Mouse (Mus musculus): ENCODE results near the gene Pbx4. TPM values are rescaled to one million over a fixed set of nuclear protein-coding genes. Genes with fewer than 3 reads are reported as not detected.
A peak's percentile ranks its signal among the peaks of the same experiment; 100 is the strongest.

The Pbx4 gene
- polyA plus RNA-seq, 1 experiment, result 22.4 TPM

- Histone ChIP-seq H3K9ac (ENCODE audit: low read depth, poor library complexity, severe bottlenecking) (no peak overlapping the region), H3K27me3 (ENCODE audit: control insufficient read depth, insufficient read depth, low read length, poor library complexity, severe bottlenecking) (peaks cover 15% of the 10 kb centered on the region), H3K4me1 (ENCODE audit: control insufficient read depth, insufficient read depth, low read length) (no peaks in the 10 kb centered on the region), H3K36me3 (ENCODE audit: control insufficient read depth, insufficient read depth, low read length, poor library complexity, severe bottlenecking) (no peaks in the 10 kb centered on the region), H3K9me3 (replicated peaks; ENCODE audit: control insufficient read depth, insufficient read depth, low read length, poor library complexity, severe bottlenecking) (no peaks in the 10 kb centered on the region), H3K4me3 (ENCODE audit: low read depth, low read length) (no peak overlapping the region), H3K27ac (ENCODE audit: insufficient read depth, low read length) (no peak overlapping the region)
- TF ChIP-seq EP300 (IDR thresholded peaks at IDR 0.05; ENCODE audit: insufficient read depth, low read depth, low read length), result no peak
- TF ChIP-seq POLR2A (IDR thresholded peaks at IDR 0.05; ENCODE audit: insufficient read depth, low read length), result no peak
- TF ChIP-seq CTCF (IDR thresholded peaks at IDR 0.05; ENCODE audit: low read depth, low read length), result no peak
Observed at GRCm38 (mm10) chr8:69877396-69877795, 45.1 kb downstream of the Pbx4 start.

DNA sequence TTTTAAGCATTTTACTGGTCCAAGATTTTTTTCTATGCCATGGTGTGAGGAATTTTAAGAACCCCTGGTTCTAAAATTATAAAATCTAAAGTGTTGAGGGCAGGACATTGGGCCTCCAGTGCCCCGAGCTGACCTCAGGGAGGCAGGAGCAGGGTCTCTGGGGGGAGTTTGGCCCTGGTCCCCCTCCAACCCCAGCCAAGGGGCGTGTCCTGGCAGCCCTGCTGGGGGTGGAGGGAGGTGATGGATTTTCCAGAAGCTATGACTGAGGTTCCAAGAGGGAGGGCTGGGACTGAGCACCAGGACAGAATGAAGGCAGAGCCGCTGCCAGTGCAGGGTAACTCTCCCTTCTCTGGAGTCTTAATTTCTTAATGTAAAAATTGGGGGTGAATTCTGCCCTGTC, 45.7 kb downstream of the Pbx4 start:
- no peak overlapping the region for H3K27ac ChIP-seq (ENCODE audit: insufficient read depth, low read length)
- no peaks in the 10 kb centered on the region for H3K4me1 ChIP-seq (ENCODE audit: control insufficient read depth, insufficient read depth, low read length)
- H3K4me3 ChIP-seq (ENCODE audit: low read depth, low read length), result no peak overlapping the region
- no peaks in the 10 kb centered on the region for H3K9me3 ChIP-seq (replicated peaks; ENCODE audit: control insufficient read depth, insufficient read depth, low read length, poor library complexity, severe bottlenecking)
- H3K27me3 ChIP-seq (ENCODE audit: control insufficient read depth, insufficient read depth, low read length, poor library complexity, severe bottlenecking), result peaks cover 15% of the 10 kb centered on the region
- H3K9ac ChIP-seq (ENCODE audit: low read depth, poor library complexity, severe bottlenecking), result no peak overlapping the region
- H3K36me3 ChIP-seq (ENCODE audit: control insufficient read depth, insufficient read depth, low read length, poor library complexity, severe bottlenecking), result no peaks in the 10 kb centered on the region
- TF ChIP-seq CTCF (IDR thresholded peaks at IDR 0.05; ENCODE audit: low read depth, low read length) (no peak), POLR2A (IDR thresholded peaks at IDR 0.05; ENCODE audit: insufficient read depth, low read length) (no peak), EP300 (IDR thresholded peaks at IDR 0.05; ENCODE audit: insufficient read depth, low read depth, low read length) (no peak)

- TF ChIP-seq CTCF (IDR thresholded peaks at IDR 0.05; ENCODE audit: low read depth, low read length) (no peak), POLR2A (IDR thresholded peaks at IDR 0.05; ENCODE audit: insufficient read depth, low read length) (no peak), EP300 (IDR thresholded peaks at IDR 0.05; ENCODE audit: insufficient read depth, low read depth, low read length) (no peak)
- peaks cover 15% of the 10 kb centered on the region for H3K27me3 ChIP-seq (ENCODE audit: control insufficient read depth, insufficient read depth, low read length, poor library complexity, severe bottlenecking)
- no peaks in the 10 kb centered on the region for H3K36me3 ChIP-seq (ENCODE audit: control insufficient read depth, insufficient read depth, low read length, poor library complexity, severe bottlenecking)
- no peaks in the 10 kb centered on the region for H3K9me3 ChIP-seq (replicated peaks; ENCODE audit: control insufficient read depth, insufficient read depth, low read length, poor library complexity, severe bottlenecking)
- no peak overlapping the region for H3K4me3 ChIP-seq (ENCODE audit: low read depth, low read length)
- no peak overlapping the region for H3K27ac ChIP-seq (ENCODE audit: insufficient read depth, low read length)
- H3K9ac ChIP-seq (ENCODE audit: low read depth, poor library complexity, severe bottlenecking), result no peak overlapping the region
- H3K4me1 ChIP-seq (ENCODE audit: control insufficient read depth, insufficient read depth, low read length), result no peaks in the 10 kb centered on the region
Observed at GRCm38 (mm10) chr8:69879678-69880077, 47.4 kb downstream of the Pbx4 start.

GRCm38 (mm10) chr8:69880841-69881240, 48.5 kb downstream of the Pbx4 start:
- Histone ChIP-seq H3K9me3 (replicated peaks; ENCODE audit: control insufficient read depth, insufficient read depth, low read length, poor library complexity, severe bottlenecking) (no peaks in the 10 kb centered on the region), H3K27me3 (ENCODE audit: control insufficient read depth, insufficient read depth, low read length, poor library complexity, severe bottlenecking) (peaks cover 15% of the 10 kb centered on the region), H3K9ac (ENCODE audit: low read depth, poor library complexity, severe bottlenecking) (peak overlapping the region; percentile 39), H3K4me3 (ENCODE audit: low read depth, low read length) (peak overlapping the region; percentile 54), H3K36me3 (ENCODE audit: control insufficient read depth, insufficient read depth, low read length, poor library complexity, severe bottlenecking) (no peaks in the 10 kb centered on the region), H3K4me1 (ENCODE audit: control insufficient read depth, insufficient read depth, low read length) (no peaks in the 10 kb centered on the region), H3K27ac (ENCODE audit: insufficient read depth, low read length) (no peak overlapping the region)
- no peak for TF ChIP-seq POLR2A (IDR thresholded peaks at IDR 0.05; ENCODE audit: insufficient read depth, low read length)

DNA sequence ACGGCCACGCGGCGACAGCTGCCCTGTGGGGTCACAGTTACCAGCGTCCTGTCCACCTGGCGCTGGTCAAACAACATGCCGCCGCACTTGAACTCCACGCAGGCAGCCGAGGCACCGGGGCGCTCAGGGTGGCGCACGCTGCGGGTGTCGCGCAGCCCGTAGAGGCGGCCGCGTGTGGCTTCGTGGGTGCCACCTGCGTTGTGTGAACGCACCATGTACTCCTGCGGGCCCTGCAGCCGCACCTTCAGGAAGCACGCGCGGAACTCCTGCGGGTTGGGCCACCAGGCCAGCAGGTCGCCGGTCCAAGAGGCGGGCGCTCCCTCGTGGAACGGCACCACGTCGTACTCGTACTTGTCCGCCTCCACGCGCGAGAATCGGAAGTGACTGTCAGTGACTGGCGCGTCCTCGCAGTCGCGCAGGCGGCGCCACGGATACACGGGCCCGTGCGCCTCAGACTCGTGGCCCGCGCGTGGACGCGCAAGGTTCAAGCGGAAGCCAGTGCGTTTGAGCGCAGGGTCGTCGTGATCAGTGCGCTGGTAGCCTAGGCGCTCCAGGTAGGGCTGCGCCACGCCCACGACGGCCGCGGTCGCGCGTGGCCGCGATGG, 49.1 kb downstream of the Pbx4 start:
- peaks cover 15% of the 10 kb centered on the region for H3K27me3 ChIP-seq (ENCODE audit: control insufficient read depth, insufficient read depth, low read length, poor library complexity, severe bottlenecking)
- no peaks in the 10 kb centered on the region for H3K4me1 ChIP-seq (ENCODE audit: control insufficient read depth, insufficient read depth, low read length)
- H3K9me3 ChIP-seq (replicated peaks; ENCODE audit: control insufficient read depth, insufficient read depth, low read length, poor library complexity, severe bottlenecking), result no peaks in the 10 kb centered on the region
- H3K9ac ChIP-seq (ENCODE audit: low read depth, poor library complexity, severe bottlenecking), result peak overlapping the region; percentile 39
- no peak overlapping the region for H3K27ac ChIP-seq (ENCODE audit: insufficient read depth, low read length)
- TF ChIP-seq CTCF (IDR thresholded peaks at IDR 0.05; ENCODE audit: low read depth, low read length), result no peak
- no peaks in the 10 kb centered on the region for H3K36me3 ChIP-seq (ENCODE audit: control insufficient read depth, insufficient read depth, low read length, poor library complexity, severe bottlenecking)
- H3K4me3 ChIP-seq (ENCODE audit: low read depth, low read length), result peak overlapping the region; percentile 54

- TF ChIP-seq EP300 (IDR thresholded peaks at IDR 0.05; ENCODE audit: insufficient read depth, low read depth, low read length) (no peak), POLR2A (IDR thresholded peaks at IDR 0.05; ENCODE audit: insufficient read depth, low read length) (no peak), CTCF (IDR thresholded peaks at IDR 0.05; ENCODE audit: low read depth, low read length) (no peak)
- Histone ChIP-seq H3K4me3 (ENCODE audit: low read depth, low read length) (peak overlapping the region; percentile 54), H3K9me3 (replicated peaks; ENCODE audit: control insufficient read depth, insufficient read depth, low read length, poor library complexity, severe bottlenecking) (no peaks in the 10 kb centered on the region), H3K36me3 (ENCODE audit: control insufficient read depth, insufficient read depth, low read length, poor library complexity, severe bottlenecking) (no peaks in the 10 kb centered on the region), H3K27me3 (ENCODE audit: control insufficient read depth, insufficient read depth, low read length, poor library complexity, severe bottlenecking) (peaks cover 17% of the 10 kb centered on the region), H3K27ac (ENCODE audit: insufficient read depth, low read length) (no peak overlapping the region), H3K9ac (ENCODE audit: low read depth, poor library complexity, severe bottlenecking) (peak overlapping the region; percentile 39), H3K4me1 (ENCODE audit: control insufficient read depth, insufficient read depth, low read length) (no peaks in the 10 kb centered on the region)
Observed at GRCm38 (mm10) chr8:69882021-69882756, 49.9 kb downstream of the Pbx4 start.

Data from ES-Bruce4 (cell line).